Mouse (Mus musculus): ENCODE measurements around the gene Grsf1.

Grsf1 gene

GRCm38 (mm10) chr5:88675443-88676387 is at the start of gene Grsf1:
Gene Grsf1 (minus strand): TSS chr5:88676171.
- DNase-seq (ENCODE audit: low spot score in 2 of 2), result peak; percentile 86 to 92

- no peak for DNase-seq (ENCODE audit: low spot score in 2 of 2)
These were observed 48.1 kb upstream of the Grsf1 start for GRCm38 (mm10) chr5:88724030-88724429.

GRCm38 (mm10) chr5:88722213-88722600 is 46.2 kb upstream of the Grsf1 start:
- no peak for DNase-seq (ENCODE audit: low spot score in 2 of 2)

- DNase-seq (ENCODE audit: low spot score in 2 of 2), result peak; percentile 18 to 43
These were observed 45.7 kb upstream of the Grsf1 start for GRCm38 (mm10) chr5:88721565-88722212.

GRCm38 (mm10) chr5:88721003-88721475 is 45.1 kb upstream of the Grsf1 start:
- DNase-seq (ENCODE audit: low spot score in 2 of 2), result no peak

GRCm38 (mm10) chr5:88720116-88721002 is 44.4 kb upstream of the Grsf1 start, which contains the start of gene Mob1b:
Gene Mob1b (plus strand): TSS chr5:88720855.
- peak; percentile 98 for DNase-seq (ENCODE audit: low spot score in 2 of 2)

- no peak for DNase-seq (ENCODE audit: low spot score in 2 of 2)
These were observed 41.0 kb upstream of the Grsf1 start for GRCm38 (mm10) chr5:88716983-88717382.

- DNase-seq (ENCODE audit: low spot score in 2 of 2), result no peak
These were observed 36.4 kb upstream of the Grsf1 start for GRCm38 (mm10) chr5:88712328-88712727.

- DNase-seq (ENCODE audit: low spot score in 2 of 2), result no peak
These were observed 35.8 kb upstream of the Grsf1 start for GRCm38 (mm10) chr5:88711618-88712224.

GRCm38 (mm10) chr5:88711128-88711527 is 35.2 kb upstream of the Grsf1 start:
- DNase-seq (ENCODE audit: low spot score in 2 of 2), result no peak

- DNase-seq (ENCODE audit: low spot score in 2 of 2), result no peak
These were observed 27.6 kb upstream of the Grsf1 start for GRCm38 (mm10) chr5:88703551-88703950.

GRCm38 (mm10) chr5:88702041-88702440 is 26.1 kb upstream of the Grsf1 start:
- no peak for DNase-seq (ENCODE audit: low spot score in 2 of 2)

GRCm38 (mm10) chr5:88699251-88699913 is 23.4 kb upstream of the Grsf1 start:
- no peak for DNase-seq (ENCODE audit: low spot score in 2 of 2)

GRCm38 (mm10) chr5:88697291-88697690 is 21.3 kb upstream of the Grsf1 start:
- DNase-seq (ENCODE audit: low spot score in 2 of 2), result no peak

- DNase-seq (ENCODE audit: low spot score in 2 of 2), result no peak
These were observed 17.1 kb upstream of the Grsf1 start for GRCm38 (mm10) chr5:88693057-88693456.

GRCm38 (mm10) chr5:88692586-88692985 is 16.6 kb upstream of the Grsf1 start:
- DNase-seq (ENCODE audit: low spot score in 2 of 2), result no peak

GRCm38 (mm10) chr5:88691506-88692095 is 15.6 kb upstream of the Grsf1 start:
- no peak for DNase-seq (ENCODE audit: low spot score in 2 of 2)

- DNase-seq (ENCODE audit: low spot score in 2 of 2), result no peak
These were observed 14.9 kb upstream of the Grsf1 start for GRCm38 (mm10) chr5:88690681-88691505.

GRCm38 (mm10) chr5:88689279-88689938 is 13.4 kb upstream of the Grsf1 start:
- DNase-seq (ENCODE audit: low spot score in 2 of 2), result no peak
